Mouse (Mus musculus) liver, embryonic 16.5 days (tissue): ENCODE data around the gene Zfp493. TPM values are rescaled to one million over a fixed set of nuclear protein-coding genes. Genes with fewer than 3 reads are reported as not detected.
"Not testable (repeated sequence)": the region's sequence is repeated elsewhere in the genome, so short reads cannot be mapped to it uniquely, and the experiment has no call there.

Experiments used
- ATAC-seq: fragments of 200-750 bp; cut with Nextera tagmentation; 2 replicates; pipeline ENCODE4 v1.8.0; 2017; ENCODE audit warnings: low read depth, mild to moderate bottlenecking, moderate number of reproducible peaks, moderate library complexity
- H3K27ac ChIP-seq: fragments of 300-500 bp; sonication (generic); 2 replicates; pipeline ENCODE4 v1.5.1; 2014; ENCODE audit warnings: mild to moderate bottlenecking, low read length
- H3K27me3 ChIP-seq: fragments of 300-500 bp; sonication (generic); 2 replicates; pipeline ENCODE4 v1.6.1; 2014; ENCODE audit warnings: low read depth, low read length, mixed read lengths; ENCODE audit not compliant: control insufficient read depth, insufficient read depth
- H3K36me3 ChIP-seq: fragments of 300-500 bp; sonication (generic); 2 replicates; pipeline ENCODE4 v1.6.1; 2014; ENCODE audit warnings: mild to moderate bottlenecking; ENCODE audit not compliant: control insufficient read depth, insufficient read depth
- H3K4me1 ChIP-seq: fragments of 300-500 bp; sonication (generic); 2 replicates; pipeline ENCODE4 v1.6.1; 2014; ENCODE audit warnings: low read depth, low read length, mixed read lengths; ENCODE audit not compliant: control insufficient read depth
- H3K4me2 ChIP-seq: fragments of 300-500 bp; sonication (generic); 2 replicates; pipeline ENCODE4 v1.6.1; 2014; ENCODE audit warnings: low read depth, low read length, mixed read lengths
- H3K4me3 ChIP-seq: fragments of 300-500 bp; sonication (generic); 2 replicates; pipeline ENCODE4 v1.5.1; 2014; ENCODE audit warnings: low read depth, mild to moderate bottlenecking, low read length
- H3K9ac ChIP-seq: fragments of 300-500 bp; sonication (generic); 2 replicates; pipeline ENCODE4 v1.6.1; 2014; ENCODE audit warnings: low read depth, low read length
- H3K9me3 ChIP-seq: fragments of 300-500 bp; sonication (generic); replicated peaks from 2 replicates; pipeline ENCODE4 v1.6.1; 2016; ENCODE audit warnings: low read length; ENCODE audit not compliant: control insufficient read depth
- polyA plus RNA-seq: library from polyadenylated mRNA; unstranded; fragments of >200 nt; fragmentation: Nextera tagmentation; extraction: Ambion mirVana; gene quantifications from 2 replicates; pipeline ENCODE4 v1.2.1, GENCODE M21; 2015

Zfp493 gene
- polyA plus RNA-seq, 1 experiment from 2014 or later = 0.33 TPM

- not testable (repeated sequence) for H3K4me1 ChIP-seq
These were observed 53.6 kb downstream of the Zfp493 start for GRCm38 (mm10) chr13:67833137-67833536.

More at GRCm38 (mm10) chr13:67833137-67833536, 53.6 kb downstream of the Zfp493 start:
- not testable (repeated sequence) for H3K4me2 ChIP-seq, H3K4me3 ChIP-seq, H3K36me3 ChIP-seq, H3K9ac ChIP-seq, ATAC-seq, H3K27me3 ChIP-seq, H3K9me3 ChIP-seq, H3K27ac ChIP-seq

Other genes starting within 250 kb of the Zfp493 start
- gene Zfp748, start 225.9 kb upstream of the Zfp493 start, polyA plus RNA-seq = 3.9 and 4.0 TPM in 2 replicates
- 1.1 TPM in 2 replicates for gene Zfp729b, start 170.0 kb upstream of the Zfp493 start, polyA plus RNA-seq
- gene Gm49345, start 141.9 kb upstream of the Zfp493 start, polyA plus RNA-seq = not detected in 2 replicates
- 0.77 and 0.99 TPM in 2 replicates for gene Zfp729a, start 141.9 kb upstream of the Zfp493 start, polyA plus RNA-seq
- gene Zfp738, start 92.6 kb upstream of the Zfp493 start, polyA plus RNA-seq = 2.5 and 2.8 TPM in 2 replicates
- gene Zfp65, start 50.5 kb upstream of the Zfp493 start, polyA plus RNA-seq = 1.4 TPM in 2 replicates
- 0.81 and 0.93 TPM in 2 replicates for gene Zfp85, start 24.5 kb upstream of the Zfp493 start, polyA plus RNA-seq
- 1.0 and 1.1 TPM in 2 replicates for gene Zfp273, start 34.0 kb downstream of the Zfp493 start, polyA plus RNA-seq
- gene Gm10037, start 51.4 kb downstream of the Zfp493 start, polyA plus RNA-seq = 0.19 TPM in 1 of 2 replicates, not detected in the other
- not detected in 2 replicates for gene BC048507, start 83.6 kb downstream of the Zfp493 start, polyA plus RNA-seq